Mouse (Mus musculus) ES-E14 (cell line): ENCODE results near the gene Mdfi.

Source experiments
- MAFK ChIP-seq: IDR thresholded peaks from 2 replicates; pipeline ENCODE4 v1.6.1; 2014; ENCODE audit warnings: mild to moderate bottlenecking, low read depth, low read length, inconsistent platforms; ENCODE audit not compliant: insufficient read depth
- ZC3H11A ChIP-seq: IDR thresholded peaks from 2 replicates; pipeline ENCODE4 v1.6.1; 2012; ENCODE audit warnings: low read depth, mild to moderate bottlenecking, inconsistent platforms, low read length, borderline replicate concordance
- ZNF384 ChIP-seq: IDR thresholded peaks from 2 replicates; pipeline ENCODE4 v1.6.1; 2012; ENCODE audit warnings: low read depth, low read length, inconsistent platforms

DNA sequence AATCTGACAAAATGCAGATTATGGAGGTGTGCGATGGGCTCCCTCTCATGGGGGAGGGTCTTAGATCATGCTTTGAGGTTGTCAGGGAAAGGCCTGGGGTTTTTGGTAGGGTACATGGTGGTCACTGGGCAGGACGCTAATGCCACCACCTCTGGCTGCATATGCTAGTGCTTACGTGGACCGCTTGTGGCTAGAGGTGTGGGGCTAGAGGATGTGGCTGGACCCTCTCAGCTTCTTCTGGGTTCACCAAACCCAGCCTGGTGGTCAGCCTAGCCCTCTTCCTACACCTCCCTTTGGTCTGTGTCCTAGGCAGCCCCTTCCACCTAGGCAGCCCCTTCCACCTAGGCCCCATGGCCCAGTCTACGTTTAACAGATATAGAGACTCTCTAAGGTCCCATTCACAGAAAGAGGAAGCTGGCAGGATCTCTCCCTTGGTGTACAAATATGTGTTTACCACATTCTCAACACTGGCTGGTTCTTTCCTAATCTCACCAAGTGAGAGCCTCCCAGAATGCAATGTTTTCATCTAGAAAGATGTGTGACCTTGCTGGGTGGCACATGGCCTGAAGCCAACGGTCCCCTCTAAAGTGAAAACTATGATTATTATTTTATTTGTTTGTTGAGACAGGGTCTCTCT, 68.0 kb downstream of the Mdfi start:
- TF ChIP-seq MAFK (no peak), ZNF384 (no peak), ZC3H11A (no peak)
